Mouse (Mus musculus) heart, embryonic 15.5 days (tissue): Measurements from ENCODE around the gene Zfhx2. TPM values are rescaled to one million over a fixed set of nuclear protein-coding genes. Genes with fewer than 3 reads are reported as not detected.
"Not testable (repeated sequence)": the region's sequence is repeated elsewhere in the genome, so short reads cannot be mapped to it uniquely, and the experiment has no call there.

Experiments used
- ATAC-seq: fragments of 200-750 bp; cut with Nextera tagmentation; replicated peaks from 2 replicates; pipeline ENCODE4 v1.8.0; 2017; ENCODE audit warnings: low read depth, moderate TSS enrichment; ENCODE audit not compliant: insufficient number of reproducible peaks, insufficient read depth, low FRiP score
- H3K27ac ChIP-seq: fragments of 300-500 bp; sonication (generic); 2 replicates; pipeline ENCODE4 v1.5.1; 2015; ENCODE audit warnings: mild to moderate bottlenecking, inconsistent platforms
- H3K27me3 ChIP-seq: fragments of 300-500 bp; sonication (generic); 2 replicates; pipeline ENCODE4 v1.6.1; 2015; ENCODE audit warnings: inconsistent platforms
- H3K36me3 ChIP-seq: fragments of 300-500 bp; sonication (generic); 2 replicates; pipeline ENCODE4 v1.6.1; 2015; ENCODE audit warnings: mild to moderate bottlenecking, inconsistent platforms
- H3K4me1 ChIP-seq: fragments of 300-500 bp; sonication (generic); replicated peaks from 2 replicates; pipeline ENCODE4 v1.6.1; 2015; ENCODE audit warnings: inconsistent platforms
- H3K4me2 ChIP-seq: fragments of 300-500 bp; sonication (generic); 2 replicates; pipeline ENCODE4 v1.6.1; 2015; ENCODE audit warnings: inconsistent platforms, mild to moderate bottlenecking, moderate library complexity
- H3K4me3 ChIP-seq: fragments of 300-500 bp; sonication (generic); 2 replicates; pipeline ENCODE4 v1.5.1; 2015; ENCODE audit warnings: mild to moderate bottlenecking, inconsistent platforms
- H3K9ac ChIP-seq: fragments of 300-500 bp; sonication (generic); 2 replicates; pipeline ENCODE4 v1.6.1; 2015; ENCODE audit warnings: mild to moderate bottlenecking, inconsistent platforms
- H3K9me3 ChIP-seq: fragments of 300-500 bp; sonication (generic); replicated peaks from 2 replicates; pipeline ENCODE4 v1.6.1; 2016; ENCODE audit warnings: inconsistent platforms
- WGBS: fragments of 180-500 bp; shearing (Covaris S2); methylation state at CpG from one replicate; pipeline ENCODE4 v1.1.7; 2015; ENCODE audit warnings: mixed read lengths; 5-methylcytosine and 5-hydroxymethylcytosine counted together
- polyA plus RNA-seq: library from polyadenylated mRNA; unstranded; fragments of >200 nt; fragmentation: Nextera tagmentation; extraction: Ambion mirVana; gene quantifications from 2 replicates; pipeline ENCODE4 v1.2.1, GENCODE M21; 2015

The Zfhx2 gene
- polyA plus RNA-seq, 1 experiment from 2014 or later: 2.6 TPM

- Histone ChIP-seq H3K4me3 (no peak overlapping the region), H3K27ac (no peak overlapping the region), H3K9ac (no peak overlapping the region), H3K36me3 (no peaks in the 10 kb centered on the region), H3K4me1 (peaks cover 11% of the 10 kb centered on the region), H3K4me2 (no peak overlapping the region), H3K9me3 (no peaks in the 10 kb centered on the region), H3K27me3 (peaks cover 13% of the 10 kb centered on the region)
- WGBS: 78% methylated on average over 1 of the region's 1 CpGs
- ATAC-seq: no peak
Measured at GRCm38 (mm10) chr14:55059009-55059408, 33.1 kb downstream of the Zfhx2 start.

- H3K4me2 ChIP-seq: no peak overlapping the region
- ATAC-seq: peak; percentile 54
- H3K27me3 ChIP-seq: 0 out of 2 replicates have a peak, but pooled peaks cover 3% of the 10 kb centered on the region
- no peaks in the 10 kb centered on the region for H3K9me3 ChIP-seq
- WGBS: 73% methylated on average over 11 of the region's 11 CpGs
- no peaks in the 10 kb centered on the region; the same call in 1 of the 2 replicates for H3K4me1 ChIP-seq
- no peak overlapping the region for H3K27ac ChIP-seq
- H3K4me3 ChIP-seq: no peak overlapping the region
- no peaks in the 10 kb centered on the region for H3K36me3 ChIP-seq
- H3K9ac ChIP-seq: no peak overlapping the region
Measured at GRCm38 (mm10) chr14:55055167-55055834, 36.8 kb downstream of the Zfhx2 start.

- WGBS: 76% methylated on average over 10 of the region's 10 CpGs
- no peak for ATAC-seq
Measured at GRCm38 (mm10) chr14:55054191-55054749, 37.9 kb downstream of the Zfhx2 start.

GRCm38 (mm10) chr14:55053708-55054190, 38.4 kb downstream of the Zfhx2 start:
- H3K4me3 ChIP-seq: no peak overlapping the region
- no peak overlapping the region for H3K27ac ChIP-seq
- ATAC-seq: no peak
- H3K27me3 ChIP-seq: 0 out of 2 replicates have a peak, but pooled peaks cover 3% of the 10 kb centered on the region
- no peaks in the 10 kb centered on the region for H3K36me3 ChIP-seq
- H3K9me3 ChIP-seq: no peaks in the 10 kb centered on the region
- H3K9ac ChIP-seq: no peak overlapping the region
- WGBS: 80% methylated on average over 17 of the region's 17 CpGs
- no peaks in the 10 kb centered on the region; the same call in 1 of the 2 replicates for H3K4me1 ChIP-seq
- H3K4me2 ChIP-seq: no peak overlapping the region

More at GRCm38 (mm10) chr14:55054191-55054749, 37.9 kb downstream of the Zfhx2 start:
- Histone ChIP-seq H3K9me3 (no peaks in the 10 kb centered on the region), H3K36me3 (no peaks in the 10 kb centered on the region), H3K27ac (no peak overlapping the region), H3K4me2 (no peak overlapping the region), H3K27me3 (0 out of 2 replicates have a peak, but pooled peaks cover 3% of the 10 kb centered on the region), H3K4me1 (no peaks in the 10 kb centered on the region; the same call in 1 of the 2 replicates), H3K9ac (no peak overlapping the region), H3K4me3 (no peak overlapping the region)

GRCm38 (mm10) chr14:55053050-55053449, 39.1 kb downstream of the Zfhx2 start:
- no peak overlapping the region for H3K27ac ChIP-seq
- no peaks in the 10 kb centered on the region; the same call in 1 of the 2 replicates for H3K4me1 ChIP-seq
- no peak overlapping the region for H3K9ac ChIP-seq
- no peak overlapping the region for H3K4me3 ChIP-seq
- H3K27me3 ChIP-seq: 0 out of 2 replicates have a peak, but pooled peaks cover 3% of the 10 kb centered on the region
- H3K4me2 ChIP-seq: no peak overlapping the region
- no peaks in the 10 kb centered on the region for H3K9me3 ChIP-seq
- H3K36me3 ChIP-seq: no peaks in the 10 kb centered on the region
- 64% methylated on average over 4 of the region's 4 CpGs for WGBS
- no peak for ATAC-seq

- Histone ChIP-seq H3K9me3 (no peaks in the 10 kb centered on the region), H3K36me3 (no peaks in the 10 kb centered on the region), H3K27me3 (0 out of 2 replicates have a peak, but pooled peaks cover 3% of the 10 kb centered on the region), H3K9ac (no peak overlapping the region), H3K27ac (no peak overlapping the region), H3K4me2 (no peak overlapping the region), H3K4me3 (no peak overlapping the region), H3K4me1 (no peaks in the 10 kb centered on the region; the same call in 1 of the 2 replicates)
- WGBS: 77% methylated on average over 9 of the region's 9 CpGs
- no peak for ATAC-seq
Measured at GRCm38 (mm10) chr14:55052496-55052895, 39.6 kb downstream of the Zfhx2 start.

GRCm38 (mm10) chr14:55047971-55048531, 44.1 kb downstream of the Zfhx2 start:
- 70% methylated on average over 2 of the region's 2 CpGs for WGBS
- H3K4me2 ChIP-seq: no peak overlapping the region
- H3K9me3 ChIP-seq: no peaks in the 10 kb centered on the region
- no peak overlapping the region for H3K9ac ChIP-seq
- H3K4me3 ChIP-seq: no peak overlapping the region
- no peak for ATAC-seq
- no peak overlapping the region for H3K27ac ChIP-seq
- H3K4me1 ChIP-seq: no peaks in the 10 kb centered on the region
- no peaks in the 10 kb centered on the region for H3K27me3 ChIP-seq
- H3K36me3 ChIP-seq: no peaks in the 10 kb centered on the region

GRCm38 (mm10) chr14:55043694-55044093, 48.4 kb downstream of the Zfhx2 start:
- H3K9ac ChIP-seq, H3K4me1 ChIP-seq, H3K27ac ChIP-seq, H3K4me3 ChIP-seq, H3K36me3 ChIP-seq, H3K9me3 ChIP-seq, H3K27me3 ChIP-seq, ATAC-seq, H3K4me2 ChIP-seq: not testable (repeated sequence)
- 80% methylated on average over 1 of the region's 2 CpGs for WGBS

- Histone ChIP-seq H3K4me3 (no peak overlapping the region), H3K36me3 (no peaks in the 10 kb centered on the region), H3K27me3 (0 out of 2 replicates have a peak, but pooled peaks cover 3% of the 10 kb centered on the region), H3K4me2 (no peak overlapping the region; the same call in 1 of the 2 replicates), H3K9me3 (no peaks in the 10 kb centered on the region), H3K4me1 (peaks cover 3% of the 10 kb centered on the region; the same call in 1 of the 2 replicates), H3K27ac (no peak overlapping the region), H3K9ac (no peak overlapping the region)
- WGBS: 49% methylated on average over 19 of the region's 19 CpGs
- no peak for ATAC-seq
Measured at GRCm38 (mm10) chr14:55032695-55033225, 59.4 kb downstream of the Zfhx2 start.

- Histone ChIP-seq H3K36me3 (0 out of 2 replicates have a peak, but pooled peaks cover 9% of the 10 kb centered on the region), H3K27me3 (0 out of 2 replicates have a peak, but pooled peaks cover 3% of the 10 kb centered on the region), H3K4me1 (peaks cover 7% of the 10 kb centered on the region), H3K27ac (no peak overlapping the region), H3K4me2 (no peak overlapping the region), H3K9ac (no peak overlapping the region), H3K4me3 (no peak overlapping the region), H3K9me3 (no peaks in the 10 kb centered on the region)
- ATAC-seq: no peak
- 8% methylated on average over 11 of the region's 11 CpGs for WGBS
Measured at GRCm38 (mm10) chr14:55029034-55029698, 63.0 kb downstream of the Zfhx2 start.
